Mouse (Mus musculus) hindbrain, embryonic 13.5 days (tissue): ENCODE measurements around the gene Pus1. TPM values are rescaled to one million over a fixed set of nuclear protein-coding genes. Genes with fewer than 3 reads are reported as not detected.
A peak's percentile ranks its signal among the peaks of the same experiment; 100 is the strongest.

Experiments used
- ATAC-seq: fragments of 200-750 bp; cut with Nextera tagmentation; 2 replicates; pipeline ENCODE4 v1.8.0; 2017; ENCODE audit warnings: moderate TSS enrichment; ENCODE audit not compliant: low FRiP score
- H3K27ac ChIP-seq: fragments of 300-500 bp; sonication (generic); 2 replicates; pipeline ENCODE4 v1.5.1; 2015; ENCODE audit warnings: inconsistent platforms, mild to moderate bottlenecking, moderate library complexity
- H3K27me3 ChIP-seq: fragments of 300-500 bp; sonication (generic); 2 replicates; pipeline ENCODE4 v1.6.1; 2015; ENCODE audit warnings: mild to moderate bottlenecking, inconsistent platforms
- H3K36me3 ChIP-seq: fragments of 300-500 bp; sonication (generic); 2 replicates; pipeline ENCODE4 v1.6.1; 2015; ENCODE audit warnings: mild to moderate bottlenecking, inconsistent platforms
- H3K4me1 ChIP-seq: fragments of 300-500 bp; sonication (generic); replicated peaks from 2 replicates; pipeline ENCODE4 v1.6.1; 2015; ENCODE audit warnings: inconsistent platforms
- H3K4me2 ChIP-seq: fragments of 300-500 bp; sonication (generic); 2 replicates; pipeline ENCODE4 v1.6.1; 2015; ENCODE audit warnings: inconsistent platforms, mild to moderate bottlenecking, moderate library complexity
- H3K4me3 ChIP-seq: fragments of 300-500 bp; sonication (generic); 2 replicates; pipeline ENCODE4 v1.5.1; 2015; ENCODE audit warnings: mild to moderate bottlenecking, inconsistent platforms
- H3K9ac ChIP-seq: fragments of 300-500 bp; sonication (generic); 2 replicates; pipeline ENCODE4 v1.6.1; 2015; ENCODE audit warnings: mild to moderate bottlenecking, inconsistent platforms
- H3K9me3 ChIP-seq: fragments of 300-500 bp; sonication (generic); 2 replicates; pipeline ENCODE4 v1.6.1; 2016; ENCODE audit warnings: inconsistent platforms
- WGBS: fragments of 180-500 bp; shearing (Covaris S2); methylation state at CpG from one replicate; pipeline ENCODE4 v1.1.7; 2015; 5-methylcytosine and 5-hydroxymethylcytosine counted together
- polyA plus RNA-seq: library from polyadenylated mRNA; unstranded; fragments of >200 nt; fragmentation: Nextera tagmentation; extraction: Ambion mirVana; gene quantifications from 2 replicates; pipeline ENCODE4 v1.2.1, GENCODE M21; 2015

Pus1 gene
- polyA plus RNA-seq, 1 experiment from 2014 or later, result 22.5 TPM

GRCm38 (mm10) chr5:110804012-110804743 lies 23.7 kb upstream of the Pus1 start:
- Histone ChIP-seq H3K36me3 (peaks cover 55% of the 10 kb centered on the region), H3K4me3 (no peak overlapping the region), H3K4me2 (no peak overlapping the region), H3K27me3 (no peaks in the 10 kb centered on the region), H3K9ac (no peak overlapping the region), H3K27ac (no peak overlapping the region), H3K9me3 (no peaks in the 10 kb centered on the region), H3K4me1 (peaks cover 62% of the 10 kb centered on the region)
- ATAC-seq, result no peak
- WGBS, result 82% methylated on average over 7 of the region's 7 CpGs

- Histone ChIP-seq H3K9me3 (no peaks in the 10 kb centered on the region), H3K4me2 (no peak overlapping the region), H3K27ac (no peak overlapping the region), H3K36me3 (peaks cover 69% of the 10 kb centered on the region), H3K4me3 (no peak overlapping the region), H3K27me3 (no peaks in the 10 kb centered on the region), H3K4me1 (peaks cover 52% of the 10 kb centered on the region), H3K9ac (no peak overlapping the region)
- no peak for ATAC-seq
Observed at GRCm38 (mm10) chr5:110802809-110803208, 22.4 kb upstream of the Pus1 start.

GRCm38 (mm10) chr5:110802186-110802585 lies 21.7 kb upstream of the Pus1 start:
- no peak for ATAC-seq
- 87% methylated on average over 4 of the region's 4 CpGs for WGBS
- Histone ChIP-seq H3K4me2 (no peak overlapping the region), H3K27ac (no peak overlapping the region), H3K4me3 (no peak overlapping the region), H3K36me3 (peaks cover 74% of the 10 kb centered on the region), H3K4me1 (peaks cover 45% of the 10 kb centered on the region), H3K27me3 (no peaks in the 10 kb centered on the region), H3K9ac (0 out of 2 replicates have a peak overlapping the region, but pooled peaks have one; percentile 24), H3K9me3 (no peaks in the 10 kb centered on the region)

- Histone ChIP-seq H3K9ac (peak overlapping the region; percentile 13; the same call in 1 of the 2 replicates), H3K4me1 (peaks cover 35% of the 10 kb centered on the region), H3K9me3 (no peaks in the 10 kb centered on the region), H3K4me2 (no peak overlapping the region), H3K36me3 (peaks cover 85% of the 10 kb centered on the region), H3K27me3 (no peaks in the 10 kb centered on the region), H3K4me3 (no peak overlapping the region), H3K27ac (no peak overlapping the region)
- 91% methylated on average over 3 of the region's 3 CpGs for WGBS
- no peak for ATAC-seq
Observed at GRCm38 (mm10) chr5:110801036-110801624, 20.7 kb upstream of the Pus1 start.

GRCm38 (mm10) chr5:110797696-110798095 lies 17.2 kb upstream of the Pus1 start:
- no peak overlapping the region for H3K9ac ChIP-seq
- H3K4me1 ChIP-seq, result peaks cover 10% of the 10 kb centered on the region
- ATAC-seq, result no peak
- peaks cover 98% of the 10 kb centered on the region for H3K36me3 ChIP-seq
- no peaks in the 10 kb centered on the region for H3K27me3 ChIP-seq
- H3K4me3 ChIP-seq, result no peak overlapping the region
- WGBS, result 72% methylated on average over 4 of the region's 4 CpGs
- no peak overlapping the region for H3K4me2 ChIP-seq
- no peak overlapping the region for H3K27ac ChIP-seq
- no peaks in the 10 kb centered on the region for H3K9me3 ChIP-seq

GRCm38 (mm10) chr5:110794363-110794762 lies 13.9 kb upstream of the Pus1 start:
- H3K9ac ChIP-seq, result no peak overlapping the region
- peaks cover 99% of the 10 kb centered on the region for H3K36me3 ChIP-seq
- WGBS, result 85% methylated on average over 7 of the region's 7 CpGs
- ATAC-seq, result no peak
- 0 out of 2 replicates have a peak, but pooled peaks cover 4% of the 10 kb centered on the region for H3K4me1 ChIP-seq
- no peaks in the 10 kb centered on the region for H3K9me3 ChIP-seq
- no peak overlapping the region for H3K4me2 ChIP-seq
- H3K27me3 ChIP-seq, result no peaks in the 10 kb centered on the region
- no peak overlapping the region for H3K4me3 ChIP-seq
- no peak overlapping the region for H3K27ac ChIP-seq

- Histone ChIP-seq H3K27ac (no peak overlapping the region), H3K4me1 (no peaks in the 10 kb centered on the region), H3K27me3 (no peaks in the 10 kb centered on the region), H3K4me2 (no peak overlapping the region), H3K9me3 (no peaks in the 10 kb centered on the region), H3K4me3 (no peak overlapping the region), H3K9ac (no peak overlapping the region), H3K36me3 (peaks cover 96% of the 10 kb centered on the region)
- 60% methylated on average over 5 of the region's 5 CpGs for WGBS
- peak; percentile 25; the same call in 1 of the 2 replicates for ATAC-seq
Observed at GRCm38 (mm10) chr5:110788684-110789083, 8.2 kb upstream of the Pus1 start.

GRCm38 (mm10) chr5:110786081-110786835 lies 5.8 kb upstream of the Pus1 start:
- H3K9ac ChIP-seq, result no peak overlapping the region
- peaks cover under 1% of the 10 kb centered on the region; the same call in 1 of the 2 replicates for H3K4me1 ChIP-seq
- ATAC-seq, result no peak
- no peak overlapping the region for H3K4me2 ChIP-seq
- no peak overlapping the region for H3K4me3 ChIP-seq
- peaks cover 71% of the 10 kb centered on the region for H3K36me3 ChIP-seq
- 81% methylated on average over 11 of the region's 11 CpGs for WGBS
- H3K9me3 ChIP-seq, result no peaks in the 10 kb centered on the region
- H3K27ac ChIP-seq, result no peak overlapping the region
- no peaks in the 10 kb centered on the region for H3K27me3 ChIP-seq

GRCm38 (mm10) chr5:110783150-110783549 lies 2.7 kb upstream of the Pus1 start:
- H3K4me2 ChIP-seq, result no peak overlapping the region
- no peaks in the 10 kb centered on the region for H3K27me3 ChIP-seq
- H3K4me3 ChIP-seq, result no peak overlapping the region
- peaks cover 40% of the 10 kb centered on the region for H3K36me3 ChIP-seq
- no peak overlapping the region for H3K9ac ChIP-seq
- H3K4me1 ChIP-seq, result peaks cover 26% of the 10 kb centered on the region
- no peaks in the 10 kb centered on the region for H3K9me3 ChIP-seq
- no peak for ATAC-seq
- 74% methylated on average over 8 of the region's 8 CpGs for WGBS
- no peak overlapping the region for H3K27ac ChIP-seq

GRCm38 (mm10) chr5:110781529-110782238 lies 1.2 kb upstream of the Pus1 start:
- Histone ChIP-seq H3K4me1 (peaks cover 26% of the 10 kb centered on the region), H3K4me2 (no peak overlapping the region), H3K36me3 (peaks cover 38% of the 10 kb centered on the region), H3K27ac (no peak overlapping the region), H3K9ac (no peak overlapping the region), H3K4me3 (no peak overlapping the region), H3K9me3 (no peaks in the 10 kb centered on the region), H3K27me3 (no peaks in the 10 kb centered on the region)
- 93% methylated on average over 7 of the region's 7 CpGs for WGBS
- ATAC-seq, result no peak

- WGBS, result 61% methylated on average over 10 of the region's 10 CpGs
- Histone ChIP-seq H3K4me3 (peak overlapping the region; percentile 78), H3K27ac (peak overlapping the region; percentile 48; the same call in 1 of the 2 replicates), H3K4me1 (peaks cover 26% of the 10 kb centered on the region), H3K27me3 (no peaks in the 10 kb centered on the region), H3K36me3 (peaks cover 38% of the 10 kb centered on the region), H3K9me3 (no peaks in the 10 kb centered on the region), H3K4me2 (peak overlapping the region; percentile 97), H3K9ac (peak overlapping the region; percentile 87)
- ATAC-seq, result peak; percentile 71
Observed at GRCm38 (mm10) chr5:110780761-110781528, 486 bp upstream of the Pus1 start.
